Mouse (Mus musculus): Measurements from ENCODE around the gene Bmpr1a.

Bmpr1a gene

DNA sequence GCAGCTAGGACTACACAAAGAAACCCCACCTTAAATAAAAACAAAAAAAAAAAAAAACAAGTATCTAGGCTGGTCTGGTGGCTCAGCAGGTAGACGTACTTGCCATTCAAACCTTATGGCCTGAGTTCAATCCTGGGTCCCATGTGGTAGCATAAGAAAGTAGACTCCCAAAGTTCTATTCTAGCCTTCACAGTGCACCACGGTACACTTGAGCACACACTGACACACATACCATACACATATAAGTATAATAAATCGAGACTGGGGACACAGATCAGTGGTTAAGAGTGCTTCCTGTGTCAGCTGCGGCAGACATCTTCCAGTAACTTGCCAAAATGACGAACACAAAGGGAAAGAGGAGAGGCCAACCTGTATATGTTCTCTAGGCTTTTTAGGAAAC, 12.7 kb upstream of the Bmpr1a start:
- peaks cover 7% of the 10 kb centered on the region for H3K4me1 ChIP-seq (replicated peaks; ENCODE audit: low read depth, low read length)
- no peaks in the 10 kb centered on the region for H3K36me3 ChIP-seq (ENCODE audit: insufficient read depth, low read length)
- no peak overlapping the region for H3K4me3 ChIP-seq (replicated peaks; ENCODE audit: low read length)
- H3K27me3 ChIP-seq (ENCODE audit: insufficient read depth, low read length) = no peaks in the 10 kb centered on the region
- peaks cover 3% of the 10 kb centered on the region; the same call in 1 of the 2 replicates for H3K9me3 ChIP-seq (ENCODE audit: low read length)
- no peak for TF ChIP-seq CTCF (conservative IDR thresholded peaks at IDR 0.05; ENCODE audit: low read length)
- no peak for TF ChIP-seq NANOG (IDR thresholded peaks at IDR 0.05; ENCODE audit: borderline replicate concordance, low read length)
- TF ChIP-seq POU5F1 (IDR thresholded peaks at IDR 0.05; ENCODE audit: borderline replicate concordance, low read length) = no peak

DNA sequence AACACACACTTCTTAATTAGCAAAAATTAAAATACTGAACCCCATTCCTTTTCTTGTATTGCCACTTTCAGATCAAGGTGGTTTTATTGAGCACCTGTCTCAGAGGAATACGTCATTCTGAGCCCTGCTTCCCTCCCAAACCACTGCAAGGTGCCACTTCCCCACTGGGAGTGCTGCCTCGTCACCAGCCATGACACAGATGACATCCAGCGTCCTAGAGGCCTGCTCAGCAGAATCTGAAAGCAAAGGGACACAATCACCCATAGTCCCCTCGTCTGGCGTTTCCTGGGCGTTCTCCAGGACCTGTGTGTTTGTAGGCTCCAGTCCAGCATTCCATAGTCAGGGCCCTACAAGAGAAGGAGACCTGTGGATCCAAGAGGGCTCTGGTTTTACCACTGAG, 11.0 kb upstream of the Bmpr1a start:
- no peak overlapping the region for H3K4me3 ChIP-seq (replicated peaks; ENCODE audit: low read length)
- no peaks in the 10 kb centered on the region for H3K27me3 ChIP-seq (ENCODE audit: insufficient read depth, low read length)
- H3K9me3 ChIP-seq (ENCODE audit: low read length) = peaks cover 3% of the 10 kb centered on the region; the same call in 1 of the 2 replicates
- peaks cover 7% of the 10 kb centered on the region for H3K4me1 ChIP-seq (replicated peaks; ENCODE audit: low read depth, low read length)
- TF ChIP-seq POU5F1 (IDR thresholded peaks at IDR 0.05; ENCODE audit: borderline replicate concordance, low read length) (no peak), CTCF (conservative IDR thresholded peaks at IDR 0.05; ENCODE audit: low read length) (no peak), NANOG (IDR thresholded peaks at IDR 0.05; ENCODE audit: borderline replicate concordance, low read length) (no peak)
- no peaks in the 10 kb centered on the region for H3K36me3 ChIP-seq (ENCODE audit: insufficient read depth, low read length)

GRCm38 (mm10) chr14:34512602-34513001, 9.5 kb upstream of the Bmpr1a start:
- no peak for TF ChIP-seq CTCF (conservative IDR thresholded peaks at IDR 0.05; ENCODE audit: low read length)
- no peak for TF ChIP-seq POU5F1 (IDR thresholded peaks at IDR 0.05; ENCODE audit: borderline replicate concordance, low read length)
- TF ChIP-seq NANOG (IDR thresholded peaks at IDR 0.05; ENCODE audit: borderline replicate concordance, low read length) = no peak
- H3K9me3 ChIP-seq (ENCODE audit: low read length) = peaks cover 3% of the 10 kb centered on the region; the same call in 1 of the 2 replicates
- no peak overlapping the region for H3K4me3 ChIP-seq (replicated peaks; ENCODE audit: low read length)
- H3K4me1 ChIP-seq (replicated peaks; ENCODE audit: low read depth, low read length) = peaks cover 5% of the 10 kb centered on the region
- H3K27me3 ChIP-seq (ENCODE audit: insufficient read depth, low read length) = no peaks in the 10 kb centered on the region
- no peaks in the 10 kb centered on the region for H3K36me3 ChIP-seq (ENCODE audit: insufficient read depth, low read length)

DNA sequence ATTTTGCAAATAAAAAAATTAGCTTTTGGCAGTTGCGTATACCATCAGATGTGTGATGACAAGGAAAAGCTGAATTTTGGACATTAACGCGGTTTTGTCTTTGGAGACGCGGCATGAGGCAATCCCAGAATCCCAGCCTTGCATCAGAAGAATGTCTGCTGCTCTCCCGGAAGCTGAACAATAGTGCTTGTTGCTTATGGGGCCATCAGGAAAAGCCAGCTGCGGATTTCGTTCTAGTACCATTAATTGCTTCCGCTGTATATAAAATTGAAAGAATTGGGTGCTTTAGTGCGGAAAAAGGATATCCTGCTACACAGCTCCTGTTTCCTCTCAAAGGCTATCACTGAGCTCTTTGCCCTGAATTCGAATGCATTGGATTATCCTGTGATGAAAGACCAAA, 8.8 kb upstream of the Bmpr1a start:
- Histone ChIP-seq H3K36me3 (ENCODE audit: insufficient read depth, low read length) (no peaks in the 10 kb centered on the region), H3K4me1 (replicated peaks; ENCODE audit: low read depth, low read length) (peaks cover 4% of the 10 kb centered on the region; the same call in 1 of the 2 replicates), H3K27me3 (ENCODE audit: insufficient read depth, low read length) (no peaks in the 10 kb centered on the region), H3K9me3 (ENCODE audit: low read length) (peaks cover 3% of the 10 kb centered on the region; the same call in 1 of the 2 replicates), H3K4me3 (replicated peaks; ENCODE audit: low read length) (no peak overlapping the region)
- TF ChIP-seq NANOG (IDR thresholded peaks at IDR 0.05; ENCODE audit: borderline replicate concordance, low read length) (no peak), CTCF (conservative IDR thresholded peaks at IDR 0.05; ENCODE audit: low read length) (no peak)

GRCm38 (mm10) chr14:34508842-34509439, 5.8 kb upstream of the Bmpr1a start:
- Histone ChIP-seq H3K36me3 (ENCODE audit: insufficient read depth, low read length) (no peaks in the 10 kb centered on the region), H3K27me3 (ENCODE audit: insufficient read depth, low read length) (peaks cover 7% of the 10 kb centered on the region), H3K4me3 (replicated peaks; ENCODE audit: low read length) (no peak overlapping the region), H3K9me3 (ENCODE audit: low read length) (peaks cover 3% of the 10 kb centered on the region; the same call in 1 of the 2 replicates), H3K4me1 (replicated peaks; ENCODE audit: low read depth, low read length) (peaks cover 19% of the 10 kb centered on the region)
- TF ChIP-seq NANOG (IDR thresholded peaks at IDR 0.05; ENCODE audit: borderline replicate concordance, low read length) (no peak), CTCF (conservative IDR thresholded peaks at IDR 0.05; ENCODE audit: low read length) (no peak)

DNA sequence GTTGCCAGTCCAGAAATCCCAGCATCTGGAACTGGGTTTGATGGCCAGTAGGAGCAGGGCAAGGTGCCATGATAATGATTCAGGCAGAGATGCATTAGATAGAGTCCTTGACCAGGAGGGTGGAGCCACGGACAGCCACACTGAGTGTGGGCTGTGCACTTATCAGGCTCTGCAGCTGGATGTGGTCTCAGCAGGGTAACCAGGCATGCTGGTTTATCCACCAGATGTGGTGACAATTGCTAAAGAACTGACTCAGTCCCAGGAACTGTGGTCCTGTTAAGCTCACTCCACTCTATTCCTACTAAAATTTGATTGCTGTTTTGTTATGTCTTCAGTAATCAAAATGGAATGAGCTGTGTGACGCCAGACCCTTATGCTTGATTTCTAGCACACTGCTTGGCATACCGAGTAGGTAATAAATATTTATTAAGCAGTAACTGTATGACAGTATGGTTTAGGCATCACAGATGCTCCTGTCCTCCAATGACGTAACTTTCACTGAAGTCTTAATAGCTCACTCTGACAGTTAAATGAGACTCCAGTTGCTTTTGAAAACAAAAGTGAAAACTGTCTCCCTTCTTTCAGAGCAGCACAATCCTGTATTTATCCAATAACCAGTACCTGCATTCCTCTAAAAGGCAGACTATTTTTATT, 5.2 kb upstream of the Bmpr1a start:
- no peak for TF ChIP-seq POU5F1 (IDR thresholded peaks at IDR 0.05; ENCODE audit: borderline replicate concordance, low read length)
- no peak for TF ChIP-seq NANOG (IDR thresholded peaks at IDR 0.05; ENCODE audit: borderline replicate concordance, low read length)
- TF ChIP-seq CTCF (conservative IDR thresholded peaks at IDR 0.05; ENCODE audit: low read length) = no peak
- peaks cover 3% of the 10 kb centered on the region; the same call in 1 of the 2 replicates for H3K9me3 ChIP-seq (ENCODE audit: low read length)
- peaks cover 25% of the 10 kb centered on the region for H3K4me1 ChIP-seq (replicated peaks; ENCODE audit: low read depth, low read length)
- peaks cover 7% of the 10 kb centered on the region for H3K27me3 ChIP-seq (ENCODE audit: insufficient read depth, low read length)
- H3K36me3 ChIP-seq (ENCODE audit: insufficient read depth, low read length) = no peaks in the 10 kb centered on the region
- no peak overlapping the region for H3K4me3 ChIP-seq (replicated peaks; ENCODE audit: low read length)

DNA sequence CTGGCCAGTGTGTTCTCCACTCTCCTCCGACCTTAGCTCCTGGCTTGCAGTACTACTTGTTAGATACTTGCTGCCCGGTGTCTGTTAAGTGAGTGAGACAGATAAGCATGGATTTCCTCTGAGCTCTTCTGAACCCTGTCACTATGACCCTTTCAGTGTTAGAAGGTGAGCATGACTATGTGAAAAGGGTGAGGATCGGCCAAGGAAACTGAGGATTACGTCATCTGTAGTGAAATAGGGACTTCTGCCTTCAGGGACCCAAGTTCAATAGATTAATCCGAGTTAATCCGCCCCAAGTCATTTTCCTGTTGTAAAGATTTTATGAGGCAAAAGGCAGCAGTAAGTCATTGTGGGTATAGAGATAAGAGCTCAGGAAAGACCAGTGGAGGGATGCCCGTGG, 2.2 kb upstream of the Bmpr1a start:
- Histone ChIP-seq H3K4me1 (replicated peaks; ENCODE audit: low read depth, low read length) (peaks cover 30% of the 10 kb centered on the region), H3K27me3 (ENCODE audit: insufficient read depth, low read length) (peaks cover 7% of the 10 kb centered on the region), H3K36me3 (ENCODE audit: insufficient read depth, low read length) (no peaks in the 10 kb centered on the region), H3K4me3 (replicated peaks; ENCODE audit: low read length) (no peak overlapping the region), H3K9me3 (ENCODE audit: low read length) (no peaks in the 10 kb centered on the region)
- TF ChIP-seq NANOG (IDR thresholded peaks at IDR 0.05; ENCODE audit: borderline replicate concordance, low read length) (no peak), POU5F1 (IDR thresholded peaks at IDR 0.05; ENCODE audit: borderline replicate concordance, low read length) (no peak)

- TF ChIP-seq POU5F1 (IDR thresholded peaks at IDR 0.05; ENCODE audit: borderline replicate concordance, low read length) = no peak
- TF ChIP-seq NANOG (IDR thresholded peaks at IDR 0.05; ENCODE audit: borderline replicate concordance, low read length) = no peak
- TF ChIP-seq CTCF (conservative IDR thresholded peaks at IDR 0.05; ENCODE audit: low read length) = no peak
- Histone ChIP-seq H3K4me3 (replicated peaks; ENCODE audit: low read length) (no peak overlapping the region), H3K27me3 (ENCODE audit: insufficient read depth, low read length) (peaks cover 7% of the 10 kb centered on the region), H3K9me3 (ENCODE audit: low read length) (no peaks in the 10 kb centered on the region), H3K36me3 (ENCODE audit: insufficient read depth, low read length) (no peaks in the 10 kb centered on the region), H3K4me1 (replicated peaks; ENCODE audit: low read depth, low read length) (peaks cover 39% of the 10 kb centered on the region)
Observed at GRCm38 (mm10) chr14:34504377-34504776, 1.2 kb upstream of the Bmpr1a start.
